Mouse (Mus musculus): ENCODE results near the gene U90926. TPM values are rescaled to one million over a fixed set of nuclear protein-coding genes. Genes with fewer than 3 reads are reported as not detected.

U90926 gene
- polyA plus RNA-seq, 1 experiment, result not detected

DNA sequence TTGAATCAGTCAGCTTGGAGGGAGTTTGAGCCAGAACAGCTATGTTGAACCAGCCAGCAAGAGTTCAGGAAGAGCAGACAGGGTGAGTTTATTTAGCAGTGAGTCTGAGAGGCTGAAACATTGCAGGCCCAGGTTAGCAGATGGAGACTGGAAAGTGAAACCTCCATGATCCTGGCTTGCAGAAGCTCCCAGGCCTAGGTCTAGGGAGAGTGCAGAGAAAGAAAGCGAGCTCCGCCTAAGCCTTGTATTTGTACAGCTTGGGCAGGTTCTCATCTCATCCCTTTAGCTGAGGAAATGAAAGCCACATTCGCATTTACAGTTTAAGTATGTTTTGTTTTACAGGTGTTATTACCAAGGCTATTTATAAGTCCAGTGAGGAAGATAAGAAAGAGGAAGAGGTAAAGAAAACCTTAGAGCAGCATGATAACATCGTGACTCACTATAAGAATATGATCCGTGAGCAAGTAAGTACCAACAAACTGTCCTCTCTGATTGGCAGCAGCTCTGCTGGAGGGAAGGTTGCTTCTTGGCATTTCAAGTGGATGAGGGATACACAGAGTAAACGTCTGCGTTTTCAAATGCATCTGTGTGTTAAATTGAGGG is 26.2 kb downstream of the U90926 start:
- no peak for DNase-seq (ENCODE audit: low read depth)
- TF ChIP-seq POLR2A (IDR thresholded peaks at IDR 0.05; ENCODE audit: borderline replicate concordance, extremely low read depth, insufficient read depth, insufficient read length, poor library complexity, severe bottlenecking) (no peak), CTCF (IDR thresholded peaks at IDR 0.05; ENCODE audit: borderline replicate concordance, extremely low read depth, insufficient read depth, insufficient read length) (no peak)

DNA sequence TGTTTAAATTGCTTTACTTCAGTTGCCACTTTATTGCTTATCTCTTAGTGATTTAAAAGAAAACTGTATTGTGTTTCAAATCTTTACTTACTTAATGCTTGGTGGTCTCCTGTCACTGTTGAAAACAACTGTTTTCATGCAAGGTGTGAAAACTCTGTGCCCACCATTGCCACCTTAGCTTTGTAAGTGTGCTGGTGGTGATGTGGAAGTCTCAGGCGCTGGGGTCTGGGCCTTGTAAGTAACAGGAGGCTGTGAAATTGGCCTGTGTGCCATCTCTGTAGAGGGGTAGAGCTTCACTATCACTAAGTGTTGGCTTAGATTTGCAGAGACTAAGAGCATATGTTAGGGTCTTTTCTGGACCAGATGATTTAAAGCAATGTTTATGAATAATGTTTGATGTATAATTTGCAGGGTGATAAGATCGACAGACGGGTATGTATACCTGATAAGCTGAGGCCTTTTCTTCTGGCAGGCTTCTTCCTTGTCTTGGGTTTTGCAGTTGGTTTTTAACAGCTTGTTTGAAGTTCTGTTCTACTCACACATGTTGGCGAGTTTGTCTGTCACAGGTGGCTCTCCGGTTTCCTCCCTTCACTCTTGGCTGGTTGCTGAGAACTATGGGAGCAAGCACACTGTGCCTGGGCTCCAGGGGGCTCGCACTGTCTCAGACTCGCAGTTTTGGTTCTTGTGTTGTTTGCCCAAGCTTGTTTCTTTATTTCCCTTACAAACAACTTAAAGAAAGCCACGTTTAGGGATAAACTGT is 32.0 kb downstream of the U90926 start:
- TF ChIP-seq CTCF (IDR thresholded peaks at IDR 0.05; ENCODE audit: borderline replicate concordance, extremely low read depth, insufficient read depth, insufficient read length) (no peak), POLR2A (IDR thresholded peaks at IDR 0.05; ENCODE audit: borderline replicate concordance, extremely low read depth, insufficient read depth, insufficient read length, poor library complexity, severe bottlenecking) (no peak)
- DNase-seq (ENCODE audit: low read depth), result no peak

DNA sequence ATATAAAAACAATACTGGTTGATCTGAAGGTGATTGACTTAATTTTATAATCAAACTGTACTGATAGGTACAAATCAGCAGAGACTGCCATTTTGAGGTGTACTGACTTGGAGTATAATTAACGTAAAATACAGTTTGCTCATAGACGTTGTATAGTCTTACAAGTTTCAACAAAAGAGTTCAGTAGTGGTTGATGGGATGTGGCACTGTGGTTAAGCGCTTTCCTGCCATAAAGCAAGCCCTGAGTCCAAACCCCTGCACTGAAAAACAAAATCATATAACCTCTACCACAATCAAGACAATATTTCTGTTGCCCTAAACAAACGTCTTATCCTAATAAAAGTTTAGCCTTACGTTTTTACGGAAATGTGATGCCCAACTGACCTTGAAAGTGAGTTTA is 49.2 kb downstream of the U90926 start:
- no peak for DNase-seq (ENCODE audit: low read depth)
- no peak for TF ChIP-seq CTCF (IDR thresholded peaks at IDR 0.05; ENCODE audit: borderline replicate concordance, extremely low read depth, insufficient read depth, insufficient read length)
- TF ChIP-seq POLR2A (IDR thresholded peaks at IDR 0.05; ENCODE audit: borderline replicate concordance, extremely low read depth, insufficient read depth, insufficient read length, poor library complexity, severe bottlenecking), result no peak

Other genes starting within 250 kb of the U90926 start
- gene Odaph, start 227.9 kb downstream of the U90926 start, polyA plus RNA-seq (2012; rRNA removed), result not detected in 2 replicates
- 2.9 and 4.4 TPM in 2 replicates for gene Cdkl2, start 171.5 kb downstream of the U90926 start, polyA plus RNA-seq (2012; rRNA removed)
- gene G3bp2, start 131.7 kb downstream of the U90926 start, polyA plus RNA-seq (2012; rRNA removed), result 117 and 172 TPM in 2 replicates
- 39.4 and 46.2 TPM in 2 replicates for gene Uso1, start 77.5 kb downstream of the U90926 start, polyA plus RNA-seq (2012; rRNA removed)
- 0.74 and 1.3 TPM in 2 replicates for gene Ppef2, start 40.9 kb upstream of the U90926 start, polyA plus RNA-seq (2012; rRNA removed)
- 9.4 and 15.5 TPM in 2 replicates for gene Naaa, start 62.8 kb upstream of the U90926 start, polyA plus RNA-seq (2012; rRNA removed)
- 18.7 and 25.4 TPM in 2 replicates for gene Sdad1, start 95.1 kb upstream of the U90926 start, polyA plus RNA-seq (2012; rRNA removed)
- 0.03 TPM in 1 of 2 replicates, not detected in the other for gene Cxcl9, start 112.7 kb upstream of the U90926 start, polyA plus RNA-seq (2012; rRNA removed)
- 2.1 and 3.8 TPM in 2 replicates for gene Art3, start 116.4 kb upstream of the U90926 start, polyA plus RNA-seq (2012; rRNA removed)
- 0.69 and 0.70 TPM in 2 replicates for gene Cxcl10, start 133.5 kb upstream of the U90926 start, polyA plus RNA-seq (2012; rRNA removed)
- gene Nup54, start 219.8 kb upstream of the U90926 start, polyA plus RNA-seq (2012; rRNA removed), result 53.3 and 53.6 TPM in 2 replicates

All from brain, embryonic 14.5 days (tissue).